Mouse (Mus musculus) sigmoid colon, adult 10 weeks (tissue): ENCODE measurements around the gene Stk25. TPM values are rescaled to one million over a fixed set of nuclear protein-coding genes. Genes with fewer than 3 reads are reported as not detected.

Experiments used
- polyA plus RNA-seq: library from polyadenylated mRNA; stranded (reverse); fragments of 350-450 nt; fragmentation: Illumina TruSeq; extraction: RNeasy Lipid Tissue Mini Kit (QIAGEN cat#74804); gene quantifications from one replicate; pipeline ENCODE4 v1.2.3, GENCODE M21; 2014; ENCODE audit warnings: low read depth, low replicate concordance

Stk25 gene
- 59.6 TPM for polyA plus RNA-seq

DNA sequence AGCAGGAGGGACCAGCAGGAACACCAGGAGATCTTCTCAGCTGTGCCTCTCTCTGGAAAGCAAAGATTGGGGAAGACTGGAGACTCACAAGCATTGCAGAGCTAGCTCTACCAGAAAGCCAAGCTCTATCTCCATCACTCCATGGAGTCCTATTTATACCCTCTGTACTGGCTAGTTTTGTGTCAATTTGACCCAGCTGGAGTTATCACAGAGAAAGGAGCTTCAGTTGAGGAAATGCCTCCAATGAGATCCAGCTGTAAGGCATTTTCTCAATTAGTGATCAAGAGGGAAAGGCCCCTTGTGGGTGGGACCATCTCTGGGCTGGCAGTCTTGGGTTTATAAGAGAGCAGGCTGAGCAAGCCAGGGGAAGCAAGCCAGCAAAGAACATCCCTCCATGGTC is at the start of gene Stk25:
Stk25 (minus strand) TSS at position 101 of the 400 bp plus-strand sequence.

DNA sequence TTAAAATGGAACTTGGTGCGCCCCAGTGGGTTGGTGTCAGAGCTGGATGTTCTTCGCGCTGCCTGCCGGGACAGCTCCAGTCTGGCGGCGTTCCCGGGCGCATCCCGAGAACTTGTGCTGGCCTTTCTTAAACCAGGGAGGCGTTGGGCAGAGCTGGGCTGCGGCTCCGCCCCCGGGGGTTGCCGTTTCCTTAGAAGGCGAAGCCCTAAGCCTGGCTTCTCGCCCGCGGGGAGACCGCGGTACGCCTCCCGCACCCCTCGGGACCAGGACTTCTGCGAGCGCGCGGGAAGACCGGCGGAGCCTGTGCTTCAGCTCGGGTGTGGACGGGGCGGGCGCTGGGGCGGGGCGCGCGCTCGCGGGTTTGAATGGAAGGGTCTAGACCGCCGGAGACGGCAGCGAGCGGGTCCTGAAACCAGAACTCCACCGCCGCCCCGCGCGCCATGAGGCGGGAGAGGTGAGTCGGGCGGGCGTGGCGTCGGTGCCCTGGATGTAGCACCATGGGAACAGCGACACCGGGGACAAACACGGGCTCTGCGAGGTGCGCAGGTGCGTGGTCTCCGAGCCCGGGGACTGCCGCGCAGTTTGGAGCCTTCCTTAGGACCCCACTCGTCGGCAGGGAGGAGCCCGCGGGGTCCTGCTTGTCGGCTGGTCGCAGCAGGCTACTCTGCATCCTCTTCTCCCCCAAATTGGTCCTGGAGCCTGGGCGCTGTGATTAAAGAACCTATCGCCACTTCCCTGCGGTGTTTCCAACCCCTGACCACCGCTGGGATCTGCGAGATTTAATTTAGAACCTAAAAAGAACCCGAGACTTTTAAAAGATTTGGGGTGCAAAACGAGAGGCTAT is 27.2 kb upstream of the Stk25 start, which contains the start of gene Bok:
Bok (plus strand) TSS at position 260 of the 844 bp plus-strand sequence.

Other genes starting within 250 kb of the Stk25 start
- 165 TPM for gene Hdlbp, start 179.8 kb downstream of the Stk25 start, polyA plus RNA-seq
- gene Farp2, start 146.6 kb downstream of the Stk25 start, polyA plus RNA-seq: 19.9 TPM
- gene Bok, start 27.0 kb upstream of the Stk25 start, polyA plus RNA-seq: 0.69 TPM
- 46.1 TPM for gene Atg4b, start 92.8 kb upstream of the Stk25 start, polyA plus RNA-seq
- 24.9 TPM for gene Thap4, start 96.2 kb upstream of the Stk25 start, polyA plus RNA-seq
- gene Dtymk, start 143.3 kb upstream of the Stk25 start, polyA plus RNA-seq: 42.2 TPM
- gene Ing5, start 145.3 kb upstream of the Stk25 start, polyA plus RNA-seq: 11.8 TPM
- gene D2hgdh, start 166.2 kb upstream of the Stk25 start, polyA plus RNA-seq: 16.9 TPM
- 23.0 TPM for gene Gal3st2, start 202.6 kb upstream of the Stk25 start, polyA plus RNA-seq